23 mouse cellular contexts compared by ENCODE assay signal in genomic region chr15:30215871-30216270, GRCm38 (mm10). TPM values are rescaled to one million over a fixed set of nuclear protein-coding genes. Genes with fewer than 3 reads are reported as not detected.
A peak's percentile ranks its signal among the peaks of the same experiment; 100 is the strongest.
DNase-seq lines count a peak whose midpoint lies in the region; ATAC-seq lines count a peak whose summit lies in the region.
"Had no signal": no experiment of that assay in that cellular context is flagged by ENCODE, and none has a peak within 500 bp of the region (broad histone marks: within the 10 kb centered on the region; RNA-seq: fewer than 3 reads in every experiment).

No protein-coding gene starts in this region.

- no peak overlapping the region for H3K4me3 ChIP-seq in forebrain, embryonic 16.5 days (replicated peaks; ENCODE audit: low read length)
- H3K4me3 ChIP-seq: heart, embryonic 13.5 days; kidney, embryonic 15.5 days; limb, embryonic 12.5 days; liver, embryonic 12.5 days; stomach, embryonic 15.5 days had no signal

- no peaks in the 10 kb centered on the region for H3K9me3 ChIP-seq in forebrain, embryonic 16.5 days (ENCODE audit: control insufficient read depth, low read length)
- H3K9me3 ChIP-seq: heart, embryonic 13.5 days; kidney, embryonic 15.5 days; limb, embryonic 12.5 days; liver, embryonic 12.5 days; stomach, embryonic 15.5 days had no signal

- ATAC-seq in frontal cortex, adult (ENCODE audit: low TSS enrichment): peak; percentile 57; the same call in 1 of the 2 replicates
- ATAC-seq in forebrain, embryonic 16.5 days: peak; percentile 65
- ATAC-seq: liver, embryonic 12.5 days had no signal

- no peak overlapping the region for H3K9ac ChIP-seq in forebrain, embryonic 16.5 days (replicated peaks; ENCODE audit: low read depth, low read length)
- H3K9ac ChIP-seq: heart, embryonic 13.5 days; hindbrain, embryonic 14.5 days; kidney, embryonic 15.5 days; limb, embryonic 12.5 days; liver, embryonic 12.5 days; lung, embryonic 14.5 days; stomach, embryonic 15.5 days had no signal

- WGBS in forebrain, embryonic 16.5 days: 68% methylated on average over 4 of the region's 4 CpGs

- no peaks in the 10 kb centered on the region for H3K27me3 ChIP-seq in forebrain, embryonic 16.5 days (replicated peaks; ENCODE audit: control insufficient read depth, insufficient read depth, low read length)
- H3K27me3 ChIP-seq: heart, embryonic 13.5 days; kidney, embryonic 15.5 days; limb, embryonic 12.5 days; liver, embryonic 12.5 days; stomach, embryonic 15.5 days had no signal

- H3K36me3 ChIP-seq in forebrain, embryonic 16.5 days (ENCODE audit: control insufficient read depth, insufficient read depth): no peaks in the 10 kb centered on the region
- H3K36me3 ChIP-seq: heart, embryonic 13.5 days; kidney, embryonic 15.5 days; limb, embryonic 12.5 days; liver, embryonic 12.5 days; stomach, embryonic 15.5 days had no signal

- H3K4me1 ChIP-seq in forebrain, embryonic 16.5 days (replicated peaks; ENCODE audit: control insufficient read depth, insufficient read depth, low read length): no peaks in the 10 kb centered on the region
- H3K4me1 ChIP-seq: heart, embryonic 13.5 days; kidney, embryonic 15.5 days; limb, embryonic 12.5 days; liver, embryonic 12.5 days; stomach, embryonic 15.5 days had no signal

- no peak overlapping the region for H3K4me2 ChIP-seq in forebrain, embryonic 16.5 days (ENCODE audit: low read length)
- H3K4me2 ChIP-seq: heart, embryonic 13.5 days; hindbrain, embryonic 14.5 days; kidney, embryonic 15.5 days; limb, embryonic 12.5 days; liver, embryonic 12.5 days; lung, embryonic 14.5 days; stomach, embryonic 15.5 days had no signal

- no peak overlapping the region for H3K27ac ChIP-seq in forebrain, embryonic 16.5 days (ENCODE audit: low read length)
- H3K27ac ChIP-seq: heart, embryonic 13.5 days; hindbrain, embryonic 14.5 days; kidney, embryonic 15.5 days; limb, embryonic 12.5 days; liver, embryonic 12.5 days; stomach, embryonic 15.5 days had no signal

- no peak for DNase-seq in frontal cortex, adult 2 months (ENCODE audit: extremely low spot score in 1 of 2, low spot score in 1 of 2)
- DNase-seq in cerebellum, adult 8-10 months: peak; percentile 55
- peak; percentile 28 to 65 for DNase-seq in layer of hippocampus, postnatal 14 days (ENCODE audit: low spot score in 2 of 2)
- DNase-seq in lung, postnatal 36 days: no peak
- no peak for DNase-seq in ovary, postnatal 10 days (ENCODE audit: low spot score)
- no peak for DNase-seq in heart, adult 11 months
- DNase-seq: adrenal gland, adult 2 months; B cell, adult 2 months; kidney, postnatal 4 days; lung, embryonic 14.5 days; lung, postnatal 4 days; right cerebral cortex, postnatal 25 days; thymus, adult 18-20 months; thymus, postnatal 4 days had no signal

RNA-seq across cellular contexts. Expression of gene Ctnnd2, which starts 43.5 kb away (rescaled TPM):
- polyA plus RNA-seq in frontal cortex, adult 2 months (2012; rRNA removed): 124 and 135 TPM in 2 replicates
- 71.7 and 82.7 TPM in 2 replicates for polyA plus RNA-seq in forebrain, embryonic 16.5 days (2015; fragmentation: Nextera tagmentation; extraction: Ambion mirVana)
- total RNA-seq in layer of hippocampus, postnatal 14 days (2021): 100 to 1,000 TPM; 220 to 250 TPM
- total RNA-seq: granulocyte monocyte progenitor cell, adult 5-6 weeks had no signal

Comparison
In these comparisons a context has a peak if more than half of its experiments do, and no peak if none do; other contexts are left out.
1. DNase-seq: peak in cerebellum, adult 8-10 months (single experiment) and layer of hippocampus, postnatal 14 days (2 of 2); none in frontal cortex, adult 2 months (0 of 2), lung, postnatal 36 days (single experiment), ovary, postnatal 10 days (single experiment) and heart, adult 11 months (single experiment).